Mouse (Mus musculus) forebrain, embryonic 11.5 days (tissue): ENCODE measurements around the gene Nipal1. TPM values are rescaled to one million over a fixed set of nuclear protein-coding genes. Genes with fewer than 3 reads are reported as not detected.

Source experiments
- ATAC-seq: fragments of 200-750 bp; cut with Nextera tagmentation; replicated peaks from 2 replicates; pipeline ENCODE4 v1.8.0; 2017; ENCODE audit warnings: moderate TSS enrichment; ENCODE audit not compliant: low FRiP score
- DNase-seq: peaks from one replicate; pipeline ENCODE4 v3.0.0-alpha.2; 2017; ENCODE audit warnings: low spot score
- H3K27ac ChIP-seq: fragments of 300-500 bp; sonication (generic); 2 replicates; pipeline ENCODE4 v1.5.1; 2014; ENCODE audit warnings: low read depth, low read length
- H3K27me3 ChIP-seq: fragments of 300-500 bp; sonication (generic); 2 replicates; pipeline ENCODE4 v1.6.1; 2014; ENCODE audit warnings: mild to moderate bottlenecking, low read length, mixed read lengths; ENCODE audit not compliant: control insufficient read depth, insufficient read depth
- H3K36me3 ChIP-seq: fragments of 300-500 bp; sonication (generic); 2 replicates; pipeline ENCODE4 v1.6.1; 2014; ENCODE audit warnings: mild to moderate bottlenecking, low read length, moderate library complexity, mixed read lengths; ENCODE audit not compliant: control insufficient read depth, insufficient read depth
- H3K4me1 ChIP-seq: fragments of 300-500 bp; sonication (generic); replicated peaks from 2 replicates; pipeline ENCODE4 v1.6.1; 2014; ENCODE audit warnings: low read length, mixed read lengths; ENCODE audit not compliant: control insufficient read depth, insufficient read depth
- H3K4me2 ChIP-seq: fragments of 300-500 bp; sonication (generic); 2 replicates; pipeline ENCODE4 v1.6.1; 2014; ENCODE audit warnings: low read depth, mild to moderate bottlenecking, low read length, moderate library complexity, mixed read lengths; ENCODE audit not compliant: severe bottlenecking
- H3K4me3 ChIP-seq: fragments of 300-500 bp; sonication (generic); 2 replicates; pipeline ENCODE4 v1.5.1; 2014; ENCODE audit warnings: low read depth, low read length
- H3K9ac ChIP-seq: fragments of 300-500 bp; sonication (generic); 2 replicates; pipeline ENCODE4 v1.6.1; 2014; ENCODE audit warnings: low read length
- H3K9me3 ChIP-seq: fragments of 300-500 bp; sonication (generic); 2 replicates; pipeline ENCODE4 v1.6.1; 2016; ENCODE audit warnings: low read length, mixed read lengths; ENCODE audit not compliant: control insufficient read depth
- WGBS: fragments of 180-500 bp; shearing (Covaris S2); extraction: QIAGEN DNeasy Blood & Tissue Kit; methylation state at CpG from one replicate; pipeline ENCODE4 v1.1.7; 2014; 5-methylcytosine and 5-hydroxymethylcytosine counted together
- polyA plus RNA-seq: library from polyadenylated mRNA; unstranded; fragments of >200 nt; fragmentation: Nextera tagmentation; extraction: Ambion mirVana; gene quantifications from 2 replicates; pipeline ENCODE4 v1.2.1, GENCODE M21; 2014

Gene Nipal1
- polyA plus RNA-seq, 1 experiment from 2014 or later = 1.1 TPM

DNA sequence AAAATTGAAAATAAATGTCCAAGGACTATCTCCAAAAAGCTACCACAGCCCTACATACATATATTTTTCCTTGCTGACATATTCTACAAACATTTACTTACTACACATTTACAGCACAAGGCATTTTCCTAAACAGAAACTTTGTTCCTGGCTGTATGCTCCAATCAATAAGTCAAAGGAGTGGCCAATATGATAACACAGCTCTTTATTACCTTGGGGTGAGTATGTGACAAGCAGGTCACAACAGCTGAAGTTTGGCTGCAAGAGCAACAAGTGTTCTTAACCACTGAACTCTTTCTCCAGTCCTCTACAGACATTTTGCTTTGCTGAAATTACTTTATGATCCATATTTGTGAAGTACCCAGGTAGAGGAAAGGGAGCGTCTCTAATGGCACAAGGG, 7.5 kb upstream of the Nipal1 start:
- Histone ChIP-seq H3K4me3 (no peak overlapping the region), H3K4me2 (no peak overlapping the region), H3K27me3 (no peaks in the 10 kb centered on the region), H3K36me3 (no peaks in the 10 kb centered on the region), H3K9me3 (no peaks in the 10 kb centered on the region), H3K4me1 (no peaks in the 10 kb centered on the region), H3K27ac (no peak overlapping the region), H3K9ac (no peak overlapping the region)
- DNase-seq (no peak), ATAC-seq (no peak)
- 91% methylated on average over 1 of the region's 1 CpGs for WGBS

DNA sequence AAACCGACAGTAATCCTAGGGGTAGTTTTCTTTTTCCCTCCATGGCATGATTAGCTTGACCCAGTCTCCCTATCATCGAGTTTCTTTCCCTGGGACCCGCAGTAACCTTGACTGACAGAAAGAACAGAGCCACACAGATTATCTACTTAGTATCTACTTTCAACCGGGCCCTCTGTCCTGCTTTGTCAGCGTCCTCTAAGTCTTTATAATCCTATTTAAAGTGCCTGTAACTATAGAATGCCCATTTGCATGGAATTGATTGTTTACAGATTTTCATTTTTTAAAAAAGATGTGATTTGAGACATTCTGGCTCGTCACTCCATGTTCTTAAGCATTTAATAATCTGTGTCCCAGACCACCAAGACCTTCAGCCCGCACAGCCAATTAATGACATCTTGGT, 3.9 kb upstream of the Nipal1 start:
- 64% methylated on average over 7 of the region's 7 CpGs for WGBS
- DNase-seq = no peak
- Histone ChIP-seq H3K36me3 (no peaks in the 10 kb centered on the region), H3K27ac (no peak overlapping the region), H3K4me2 (no peak overlapping the region), H3K27me3 (peaks cover 9% of the 10 kb centered on the region), H3K4me3 (no peak overlapping the region), H3K4me1 (0 out of 2 replicates have a peak, but pooled peaks cover 2% of the 10 kb centered on the region), H3K9ac (no peak overlapping the region), H3K9me3 (no peaks in the 10 kb centered on the region)
- no peak for ATAC-seq

DNA sequence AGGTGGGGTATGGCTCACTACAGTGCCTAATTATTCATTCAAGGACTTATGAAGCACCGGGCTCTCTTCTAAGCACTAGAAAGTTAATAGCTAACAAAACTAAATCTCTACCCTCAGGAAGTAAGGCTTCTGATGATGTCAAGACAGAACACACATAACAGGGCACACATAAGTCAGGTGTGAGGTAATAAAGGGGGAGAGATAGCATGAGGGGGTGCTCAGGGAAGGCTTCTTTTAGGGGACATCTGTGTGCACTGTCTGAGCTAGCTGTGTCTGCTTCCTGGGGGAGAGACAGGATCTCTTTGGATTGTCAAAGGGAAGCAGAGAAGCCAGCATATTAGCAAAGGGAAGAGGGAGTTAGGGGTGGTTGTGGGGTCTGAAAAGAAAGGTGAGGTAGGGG, 3.4 kb upstream of the Nipal1 start, which contains the start of gene Cnga1:
Gene Cnga1 (minus strand): TSS at position 101 of the 400 bp plus-strand sequence.
- no peak within 1 kb of the TSS for H3K9ac ChIP-seq
- H3K4me3 ChIP-seq = no peak within 1 kb of the TSS
- 0 out of 2 replicates have a peak, but pooled peaks cover 2% of the 10 kb centered on the region for H3K4me1 ChIP-seq
- no peaks in the 10 kb centered on the region for H3K36me3 ChIP-seq
- ATAC-seq (no peak), DNase-seq (no peak)
- H3K27me3 ChIP-seq = peaks cover 9% of the 10 kb centered on the region
- no peak within 1 kb of the TSS for H3K27ac ChIP-seq
- 76% methylated on average over 1 of the region's 1 CpGs for WGBS
- no peak within 1 kb of the TSS for H3K4me2 ChIP-seq
- no peaks in the 10 kb centered on the region for H3K9me3 ChIP-seq

DNA sequence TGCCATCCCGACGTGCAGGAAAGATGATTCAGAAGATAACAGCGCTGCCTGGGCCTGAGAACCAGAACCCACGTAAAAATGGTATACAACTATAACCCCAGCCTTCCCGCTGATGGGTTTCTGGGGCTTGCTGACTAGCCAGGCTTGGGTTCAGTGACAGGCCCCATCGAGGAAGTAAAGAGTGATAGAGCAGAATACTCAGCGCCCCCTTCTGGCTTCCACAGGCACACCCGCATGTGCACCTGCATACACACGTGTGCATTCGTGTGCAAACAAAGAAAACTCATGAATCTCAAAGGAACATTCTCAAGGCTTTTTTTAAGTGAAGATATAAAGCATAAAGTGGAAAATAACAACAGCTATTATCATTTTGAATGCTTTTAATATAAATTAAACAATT, 1.5 kb upstream of the Nipal1 start:
- WGBS = 41% methylated on average over 10 of the region's 10 CpGs
- H3K9me3 ChIP-seq = no peaks in the 10 kb centered on the region
- no peak for ATAC-seq
- H3K4me3 ChIP-seq = no peak overlapping the region
- no peak overlapping the region for H3K27ac ChIP-seq
- no peak overlapping the region for H3K4me2 ChIP-seq
- 0 out of 2 replicates have a peak, but pooled peaks cover 2% of the 10 kb centered on the region for H3K4me1 ChIP-seq
- DNase-seq = no peak
- H3K27me3 ChIP-seq = peaks cover 12% of the 10 kb centered on the region
- no peak overlapping the region for H3K9ac ChIP-seq
- no peaks in the 10 kb centered on the region for H3K36me3 ChIP-seq

DNA sequence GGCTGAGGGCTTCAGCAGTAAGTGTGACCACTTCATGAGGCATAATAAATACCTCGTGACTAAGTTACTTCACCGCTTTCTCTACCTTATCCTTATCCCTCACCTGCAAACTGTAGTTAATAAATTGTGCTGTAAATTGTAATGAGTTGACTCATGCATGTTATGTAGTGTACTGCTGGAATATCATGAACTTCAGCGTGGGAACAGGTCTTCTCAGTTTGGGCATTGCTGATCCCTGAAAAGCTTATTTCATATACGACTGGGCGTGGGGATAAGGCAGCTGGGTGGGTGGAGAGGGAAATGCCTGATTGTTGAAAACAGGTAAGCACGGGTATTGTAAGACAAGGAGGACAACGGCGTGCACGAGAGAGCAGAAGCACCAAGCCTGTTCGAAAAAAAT, 599 bp upstream of the Nipal1 start:
- WGBS = 26% methylated on average over 10 of the region's 10 CpGs
- Histone ChIP-seq H3K27me3 (peaks cover 12% of the 10 kb centered on the region), H3K4me3 (peak overlapping the region; percentile 35), H3K9me3 (no peaks in the 10 kb centered on the region), H3K4me1 (0 out of 2 replicates have a peak, but pooled peaks cover 2% of the 10 kb centered on the region), H3K36me3 (no peaks in the 10 kb centered on the region), H3K4me2 (peak overlapping the region; percentile 92), H3K27ac (no peak overlapping the region), H3K9ac (no peak overlapping the region)
- no peak for ATAC-seq
- DNase-seq = no peak

DNA sequence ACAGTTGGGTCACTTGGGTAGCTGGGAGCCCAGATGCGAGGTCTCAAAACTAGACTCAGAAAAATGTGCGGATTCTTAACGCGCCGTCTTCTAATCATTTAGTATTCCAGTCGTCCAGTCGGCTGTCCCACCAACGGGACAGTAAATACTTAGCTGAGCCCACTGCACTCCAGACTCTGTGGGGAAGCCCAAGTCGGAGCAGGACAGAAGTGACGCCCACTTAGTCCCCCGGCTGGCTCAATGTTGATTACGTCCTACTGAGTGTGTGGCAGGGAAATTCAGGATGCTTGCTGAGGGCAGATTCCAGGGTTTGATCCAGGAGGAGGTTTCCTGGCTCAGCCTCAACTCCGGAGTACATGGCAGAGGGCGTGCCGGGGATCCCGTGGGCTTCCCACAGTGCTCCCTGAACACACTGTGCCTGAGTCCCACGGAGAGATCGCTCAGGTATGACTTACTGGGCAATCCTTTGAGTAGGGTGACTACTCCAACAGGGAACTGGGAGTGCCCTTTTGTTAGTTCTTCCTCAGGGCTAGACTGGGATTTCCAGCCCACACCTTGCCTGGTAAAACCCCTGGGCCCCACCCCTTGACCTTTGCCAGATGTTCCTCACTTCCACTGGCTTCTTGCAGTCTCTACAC, 482 bp downstream of the Nipal1 start:
- ATAC-seq (peak; percentile 67), DNase-seq (no peak)
- Histone ChIP-seq H3K9me3 (no peaks in the 10 kb centered on the region), H3K4me1 (0 out of 2 replicates have a peak, but pooled peaks cover 2% of the 10 kb centered on the region), H3K27me3 (peaks cover 12% of the 10 kb centered on the region), H3K36me3 (no peaks in the 10 kb centered on the region), H3K4me3 (peak overlapping the region; percentile 35), H3K27ac (no peak overlapping the region), H3K9ac (peak overlapping the region; percentile 32; the same call in 1 of the 2 replicates), H3K4me2 (peak overlapping the region; percentile 92)
- WGBS = 7% methylated on average over 18 of the region's 18 CpGs

DNA sequence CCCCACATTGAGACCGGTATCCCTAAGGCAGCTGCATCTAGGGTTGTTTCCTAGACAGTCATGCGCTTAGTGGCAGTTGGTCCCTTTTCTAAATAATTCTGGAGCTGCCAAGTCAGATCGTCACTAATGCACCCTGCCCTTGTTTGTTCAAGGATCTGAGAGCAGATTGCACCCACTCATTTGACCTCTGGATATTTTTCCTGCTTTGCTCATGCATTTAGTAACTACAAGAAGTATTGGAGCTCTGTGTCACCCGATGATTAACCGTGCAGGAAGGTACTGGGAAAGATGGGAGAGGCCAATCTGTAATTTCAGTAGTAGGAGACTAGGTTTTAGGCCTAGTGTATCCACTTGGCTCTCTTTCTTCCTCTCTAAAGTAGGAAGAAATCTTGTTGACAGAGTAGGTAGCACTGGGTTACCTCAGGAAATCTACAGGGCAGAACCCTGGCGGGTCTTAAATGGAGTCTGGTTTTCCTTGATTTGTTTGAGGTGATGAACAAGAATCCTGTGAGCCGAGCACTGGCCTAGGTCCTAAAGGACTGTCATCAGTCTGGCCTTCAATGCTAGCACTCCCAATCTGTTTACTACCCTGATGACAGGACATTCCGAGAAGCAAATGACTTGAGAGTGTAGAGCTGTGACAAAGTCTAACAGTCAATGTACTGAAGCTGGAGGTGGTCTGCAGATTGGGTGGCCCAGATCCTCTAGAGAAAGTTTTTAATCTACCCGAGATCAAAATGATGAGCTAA, 1.6 kb downstream of the Nipal1 start:
- H3K4me1 ChIP-seq = 0 out of 2 replicates have a peak, but pooled peaks cover 2% of the 10 kb centered on the region
- H3K4me2 ChIP-seq = no peak overlapping the region
- peaks cover 12% of the 10 kb centered on the region for H3K27me3 ChIP-seq
- H3K27ac ChIP-seq = no peak overlapping the region
- WGBS = 84% methylated on average over 9 of the region's 9 CpGs
- H3K4me3 ChIP-seq = no peak overlapping the region
- DNase-seq (no peak), ATAC-seq (no peak)
- H3K9me3 ChIP-seq = no peaks in the 10 kb centered on the region
- H3K36me3 ChIP-seq = no peaks in the 10 kb centered on the region
- no peak overlapping the region for H3K9ac ChIP-seq

DNA sequence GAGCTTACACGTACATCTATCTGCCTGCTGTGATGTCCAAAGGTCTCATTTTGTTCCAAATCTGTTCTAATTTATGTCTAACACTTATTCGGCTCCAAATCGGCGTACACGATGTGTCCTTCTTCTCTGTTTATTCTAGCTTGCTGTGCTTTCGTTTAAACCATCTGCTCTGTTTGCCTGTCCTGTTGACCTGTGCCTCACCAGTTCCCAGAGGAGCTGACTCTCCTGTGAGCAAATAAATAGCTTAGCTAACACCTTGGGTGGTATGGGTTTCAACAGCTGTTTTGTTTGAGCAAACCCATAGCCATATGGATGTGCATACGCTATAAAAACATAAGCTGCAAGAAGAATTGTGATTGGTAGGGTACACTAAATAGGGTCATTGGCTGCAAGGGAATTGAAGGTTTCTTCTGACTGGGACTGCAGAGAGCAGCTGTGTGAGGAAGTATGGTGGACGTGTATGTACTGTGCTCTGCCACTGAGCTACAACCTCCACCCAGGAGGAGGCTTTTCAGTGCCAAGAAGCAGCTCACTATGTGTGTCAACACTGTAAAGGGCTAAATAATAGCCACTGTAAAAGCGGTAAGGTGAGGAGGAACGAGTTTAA, 5.6 kb downstream of the Nipal1 start:
- Histone ChIP-seq H3K9ac (no peak overlapping the region), H3K36me3 (no peaks in the 10 kb centered on the region), H3K4me2 (no peak overlapping the region), H3K4me3 (no peak overlapping the region), H3K4me1 (0 out of 2 replicates have a peak, but pooled peaks cover under 1% of the 10 kb centered on the region), H3K9me3 (no peaks in the 10 kb centered on the region), H3K27ac (no peak overlapping the region), H3K27me3 (peaks cover 7% of the 10 kb centered on the region)
- WGBS = 71% methylated on average over 10 of the region's 10 CpGs
- DNase-seq = no peak
- peak; percentile 51; the same call in 1 of the 2 replicates for ATAC-seq
